Mouse (Mus musculus) heart, postnatal 0 days (tissue): ENCODE data around the gene Xrra1.

Experiments used
- CTCF ChIP-seq: IDR thresholded peaks from 2 replicates; pipeline ENCODE4 v1.5.1; 2016; ENCODE audit warnings: antibody characterized with exemption, control low read depth, low read depth
- EP300 ChIP-seq: IDR thresholded peaks from 2 replicates; pipeline ENCODE4 v1.6.1; 2016; ENCODE audit warnings: antibody characterized with exemption, low read depth

DNA sequence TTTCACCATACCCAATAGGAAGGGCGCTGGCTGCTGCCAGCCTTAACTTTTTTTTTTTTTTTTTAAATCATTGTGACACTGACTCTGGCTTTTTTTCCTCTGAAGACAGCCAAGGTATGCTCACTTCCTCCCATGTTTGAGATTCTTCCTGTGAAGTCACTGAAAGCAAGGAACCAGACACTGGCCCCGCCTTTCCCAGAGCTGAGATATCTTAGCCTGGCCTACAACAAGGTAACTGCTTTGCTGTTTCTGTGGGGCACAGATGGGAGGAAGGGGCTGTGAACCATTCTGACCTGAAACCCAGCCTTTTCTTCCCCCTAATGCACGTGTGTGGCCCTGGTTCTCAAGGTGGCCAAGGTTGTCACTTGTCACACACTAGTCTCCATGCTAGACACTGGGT lies 47.4 kb downstream of the Xrra1 start:
- TF ChIP-seq CTCF (no peak), EP300 (no peak)
